Mouse (Mus musculus): Measurements from ENCODE around the gene Olfr1450.
"Not testable (repeated sequence)": the region's sequence is repeated elsewhere in the genome, so short reads cannot be mapped to it uniquely, and the experiment has no call there.

Olfr1450 gene

GRCm38 (mm10) chr19:12949958-12950357 lies at the start of gene Olfr1450:
TSS of gene Olfr1450 (plus strand) at chr19:12950258.
- no peak for DNase-seq (ENCODE audit: low spot score)

- no peak for DNase-seq (ENCODE audit: low spot score)
Observed at GRCm38 (mm10) chr19:12903643-12904042, 46.4 kb upstream of the Olfr1450 start, which contains the start of gene Olfr1447. TSS of gene Olfr1447 (minus strand) at chr19:12903743.

DNA sequence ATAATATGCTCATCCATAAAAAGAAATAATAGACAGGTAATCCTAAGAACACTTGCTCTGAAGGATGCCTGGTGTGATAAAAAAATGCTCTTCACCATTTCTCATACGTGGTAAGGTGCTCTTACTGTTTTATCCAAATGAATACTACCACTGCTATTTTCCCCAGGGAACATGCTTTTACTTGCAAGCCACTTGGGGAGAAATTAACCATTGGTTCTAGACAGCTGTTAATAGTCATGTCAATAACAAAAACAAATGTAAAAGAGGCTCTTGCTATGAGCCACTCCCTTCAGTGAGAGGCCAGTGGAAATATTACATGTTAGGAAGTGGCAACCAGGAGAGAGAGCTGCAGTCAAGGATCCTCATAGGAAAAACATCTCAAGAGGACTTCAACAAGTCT lies 25.7 kb upstream of the Olfr1450 start, which contains the start of gene Olfr1448:
Olfr1448 (minus strand) TSS at position 101 of the 400 bp plus-strand sequence.
- DNase-seq (ENCODE audit: low spot score): no peak

DNA sequence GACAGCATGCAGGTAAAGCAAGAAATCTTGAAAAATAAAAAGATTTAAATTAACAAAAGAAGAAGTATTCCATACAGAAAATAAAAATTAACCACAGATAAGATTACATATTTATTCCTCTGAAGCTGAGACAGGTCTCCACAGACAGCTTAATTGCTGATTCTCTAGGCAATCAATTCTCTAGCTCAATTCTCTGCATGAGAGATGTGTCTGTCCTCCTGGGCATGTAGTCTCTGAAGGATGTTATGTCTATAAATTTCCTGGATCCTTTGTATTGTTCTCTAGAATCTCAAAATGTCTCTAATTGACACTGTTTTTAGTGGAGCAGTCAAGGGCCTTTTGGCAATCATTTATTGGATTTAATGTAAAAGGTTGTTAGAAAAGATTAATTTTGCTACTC lies 19.5 kb upstream of the Olfr1450 start, which contains the start of gene Olfr1449:
Olfr1449 (plus strand) TSS at position 301 of the 400 bp plus-strand sequence.
- DNase-seq (ENCODE audit: low spot score): no peak

- not testable (repeated sequence) for DNase-seq (ENCODE audit: low spot score)
Observed at GRCm38 (mm10) chr19:12970082-12970481, 20.0 kb downstream of the Olfr1450 start.

DNA sequence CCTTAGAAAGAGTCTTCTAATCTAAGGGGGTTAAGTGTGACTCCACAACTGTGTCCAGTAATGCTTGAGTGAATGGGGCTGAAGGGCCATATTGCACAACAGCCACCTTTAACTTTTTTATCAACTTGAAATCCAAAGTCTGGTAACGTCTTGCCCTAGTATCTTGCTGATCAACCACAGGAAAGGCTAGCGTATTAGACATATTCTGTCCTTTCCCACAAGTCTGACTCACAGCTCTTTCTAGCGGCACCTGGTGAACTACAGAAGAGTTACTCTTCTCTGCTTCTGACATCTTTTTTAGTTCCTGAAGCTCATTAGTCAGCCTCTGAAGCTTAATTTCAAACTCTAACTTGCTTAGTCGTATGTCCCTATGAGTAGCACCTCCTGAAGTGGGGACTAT lies 42.3 kb downstream of the Olfr1450 start:
- DNase-seq (ENCODE audit: low spot score): not testable (repeated sequence)

- no peak for DNase-seq (ENCODE audit: low spot score)
Observed at GRCm38 (mm10) chr19:12994714-12995113, 44.7 kb downstream of the Olfr1450 start, which contains the start of gene Olfr1451. TSS of gene Olfr1451 (plus strand) at chr19:12995014.
